Mouse (Mus musculus) kidney, adult 18-20 months (tissue): ENCODE data around the gene Grip1.
"Not testable (repeated sequence)": the region's sequence is repeated elsewhere in the genome, so short reads cannot be mapped to it uniquely, and the experiment has no call there.

ENCODE experiments used
- DNase-seq: peaks from one replicate; pipeline ENCODE4 v3.0.0; 2021

The Grip1 gene

DNA sequence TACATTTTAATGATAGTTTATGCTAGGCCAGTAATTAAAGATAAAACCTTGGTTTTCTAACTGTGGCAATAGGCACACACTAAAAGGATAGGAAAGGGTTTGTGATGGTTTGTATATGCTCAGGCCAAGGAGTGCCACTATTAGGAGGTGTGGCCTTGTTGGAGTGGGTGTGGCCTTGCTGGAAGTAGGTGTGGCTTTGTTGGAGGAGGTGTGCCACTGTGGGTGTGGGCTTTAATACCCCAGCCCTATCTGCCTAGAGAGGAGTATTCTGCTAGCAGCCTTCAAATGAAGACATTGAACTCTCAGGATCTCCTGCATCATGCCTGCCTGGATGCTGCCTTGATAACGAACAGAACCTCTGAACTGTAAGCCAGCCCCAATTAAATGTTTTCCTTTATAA is 647.2 kb downstream of the Grip1 start:
- DNase-seq = no peak

GRCm38 (mm10) chr10:120111691-120112319 is 658.2 kb downstream of the Grip1 start:
- DNase-seq = no peak

DNA sequence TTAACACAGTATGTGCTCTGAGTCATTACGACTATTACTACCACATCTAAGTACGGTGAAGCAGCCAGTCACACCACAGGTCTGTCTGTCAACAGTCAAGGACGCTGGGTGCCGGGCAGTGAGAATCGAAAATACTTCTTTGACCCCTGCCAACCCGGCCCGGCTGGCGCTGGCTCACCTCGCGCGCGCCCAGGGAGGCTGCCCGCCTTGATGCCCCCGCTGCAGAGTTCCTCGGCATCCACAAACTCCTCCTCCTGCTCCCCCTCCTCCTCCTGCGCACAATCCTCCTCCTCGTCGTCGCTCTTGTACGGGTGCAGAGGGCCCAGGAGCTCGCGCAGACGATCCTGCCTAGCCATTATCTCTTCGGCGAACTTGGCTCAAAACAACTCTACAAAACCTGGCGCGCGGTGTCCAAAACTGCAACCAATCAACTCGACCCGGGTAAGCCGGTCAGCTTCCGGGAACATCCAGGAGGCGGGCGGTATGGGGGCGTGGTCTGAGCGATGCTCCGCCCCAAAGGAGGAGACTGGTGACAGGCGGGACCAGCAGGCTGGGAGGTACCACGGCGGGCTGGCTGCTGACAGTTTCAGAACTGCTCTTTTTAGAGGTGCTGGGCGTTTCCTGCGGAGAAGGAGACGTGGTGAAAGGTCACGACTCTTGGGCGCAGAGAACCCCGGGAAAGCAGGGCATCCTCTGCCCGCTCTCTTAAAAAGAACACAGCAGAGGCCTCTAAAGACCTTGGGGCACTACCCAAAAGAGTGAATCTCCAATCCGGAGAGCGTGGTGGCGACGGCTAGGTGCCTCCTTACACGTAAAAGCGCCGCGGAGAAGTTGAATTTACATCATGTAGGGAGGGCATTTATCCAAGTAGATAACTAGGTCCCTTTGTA is 659.1 kb downstream of the Grip1 start, which contains the start of gene Helb:
Helb (minus strand) TSS at position 481 of the 890 bp plus-strand sequence.
- DNase-seq = peak; percentile 99

DNA sequence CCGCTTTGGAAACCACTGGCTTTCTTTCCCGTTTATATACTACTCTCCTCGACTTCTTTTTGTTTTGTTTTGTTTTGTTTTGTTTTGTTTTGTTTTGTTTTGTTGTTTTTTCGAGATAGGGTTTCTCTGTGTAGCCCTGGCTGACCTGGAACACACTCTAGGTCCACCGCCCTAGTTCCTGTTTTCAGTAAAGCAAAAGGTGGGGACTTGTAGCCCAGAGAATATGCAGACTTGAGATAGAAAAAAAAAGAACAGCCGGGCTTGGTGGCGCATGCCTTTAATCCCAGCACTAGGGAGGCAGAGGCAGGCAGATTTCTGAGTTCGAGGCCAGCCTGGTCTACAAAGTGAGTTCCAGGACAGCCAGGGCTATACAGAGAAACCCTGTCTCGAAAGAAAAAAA is 659.9 kb downstream of the Grip1 start:
- DNase-seq = not testable (repeated sequence)

GRCm38 (mm10) chr10:120113980-120114379 is 660.4 kb downstream of the Grip1 start:
- no peak for DNase-seq

DNA sequence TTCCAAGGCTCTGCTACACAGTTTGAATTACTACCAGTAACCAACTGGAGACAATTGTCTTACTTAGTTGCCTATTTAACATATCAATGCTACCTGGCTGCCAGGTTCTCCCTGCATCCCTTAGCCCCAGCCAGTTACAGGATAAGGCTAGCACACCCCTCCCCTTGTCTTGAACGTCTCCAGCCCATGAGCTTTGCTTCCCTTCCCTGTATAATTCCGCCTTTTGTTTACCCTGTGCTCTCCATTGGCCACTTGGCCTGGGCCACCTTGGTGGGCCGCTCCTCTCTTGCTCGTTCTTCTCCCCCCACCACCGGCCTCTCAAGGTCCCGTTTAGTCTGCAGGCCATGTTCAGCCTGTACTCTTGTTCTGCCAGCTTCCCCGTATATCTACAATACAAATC is 660.9 kb downstream of the Grip1 start:
- DNase-seq = no peak

GRCm38 (mm10) chr10:120115249-120115648 is 661.6 kb downstream of the Grip1 start:
- no peak for DNase-seq

GRCm38 (mm10) chr10:120123721-120124120 is 670.1 kb downstream of the Grip1 start:
- no peak for DNase-seq

GRCm38 (mm10) chr10:120124801-120125464 is 671.3 kb downstream of the Grip1 start:
- DNase-seq = peak; percentile 87

- DNase-seq = no peak
Measured at GRCm38 (mm10) chr10:120125465-120125857, 671.8 kb downstream of the Grip1 start.

- peak; percentile 50 for DNase-seq
Measured at GRCm38 (mm10) chr10:120128601-120129277, 675.1 kb downstream of the Grip1 start.

GRCm38 (mm10) chr10:120130621-120131020 is 677.0 kb downstream of the Grip1 start:
- peak; percentile 60 for DNase-seq

- no peak for DNase-seq
Measured at GRCm38 (mm10) chr10:120133697-120134096, 680.1 kb downstream of the Grip1 start.

DNA sequence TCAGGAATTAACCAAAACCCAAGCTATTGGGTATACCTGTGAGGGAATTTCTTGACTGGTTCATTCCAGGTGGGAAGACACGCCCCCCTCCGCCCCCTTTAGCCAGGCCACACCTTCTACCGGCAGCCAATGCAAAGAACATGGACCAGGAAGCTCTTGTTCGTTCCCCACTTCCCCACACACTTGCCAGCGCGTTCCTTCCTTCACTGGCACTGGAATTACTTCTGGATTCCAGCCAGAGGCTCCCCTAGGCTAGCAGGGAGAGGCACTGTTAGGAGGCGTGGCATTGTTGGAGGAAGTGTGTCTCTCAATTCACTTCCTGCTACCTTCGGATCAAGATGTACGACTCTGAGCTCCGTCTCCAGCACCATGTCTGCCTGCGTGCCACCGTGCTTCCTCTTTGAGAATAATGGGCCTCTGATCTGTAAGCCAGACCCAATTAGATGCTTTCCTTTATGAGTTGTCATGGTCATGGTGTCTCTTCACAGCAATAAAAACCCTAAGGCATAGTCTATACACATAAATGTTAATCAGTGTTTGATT is 682.5 kb downstream of the Grip1 start:
- no peak for DNase-seq
